Mouse (Mus musculus) MEL (cell line): ENCODE measurements at regions not wholly inside any gene's neighbourhood (a gene's known extent, or its start where the extent isn't known, plus 50 kb on each side); places are given as distances from the start of the nearest gene placed in this dataset.

Source experiments
- CHD2 ChIP-seq: IDR thresholded peaks from 2 replicates; pipeline ENCODE4 v1.6.1; 2011; ENCODE audit warnings: low read length, improper control_type of control experiment
- CTCF ChIP-seq, 3 experiments: IDR thresholded peaks in 2 of 3; conservative IDR thresholded peaks in 1 of 3; 2 replicates each; pipeline ENCODE4 v1.5.1; 2011 to 2012; ENCODE audit warnings: low read length in 3 of 3, low read depth in 2 of 3, mild to moderate bottlenecking in 2 of 3, improper control_type of control experiment in 1 of 3, inconsistent platforms in 1 of 3, mixed read lengths in 1 of 3, moderate library complexity in 1 of 3; ENCODE audit not compliant: control insufficient read depth in 1 of 3, insufficient read depth in 1 of 3, poor library complexity in 1 of 3, severe bottlenecking in 1 of 3
- E2F4 ChIP-seq: IDR thresholded peaks from 2 replicates; pipeline ENCODE4 v1.6.1; 2011; ENCODE audit warnings: low read depth, low read length, improper control_type of control experiment, borderline replicate concordance
- EP300 ChIP-seq, 2 experiments: IDR thresholded peaks; 2 replicates each; pipeline ENCODE4 v1.6.1; 2011; ENCODE audit warnings: improper control_type of control experiment in 2 of 2, low read length in 2 of 2, low read depth in 1 of 2, mild to moderate bottlenecking in 1 of 2
- GABPA ChIP-seq: IDR thresholded peaks from 2 replicates; pipeline ENCODE4 v1.6.1; 2012; ENCODE audit warnings: low read depth, mild to moderate bottlenecking, inconsistent platforms, low read length, improper control_type of control experiment, moderate library complexity
- MAX ChIP-seq: IDR thresholded peaks from 2 replicates; pipeline ENCODE4 v1.6.1; 2011; ENCODE audit warnings: low read length, improper control_type of control experiment
- MYC ChIP-seq: IDR thresholded peaks from 2 replicates; pipeline ENCODE4 v1.6.1; 2011; ENCODE audit warnings: low read depth, mild to moderate bottlenecking, low read length, improper control_type of control experiment, moderate library complexity
- NELFE ChIP-seq: IDR thresholded peaks from 2 replicates; pipeline ENCODE4 v1.6.1; 2011; ENCODE audit warnings: low read depth, low read length, improper control_type of control experiment
- RAD21 ChIP-seq: IDR thresholded peaks from 2 replicates; pipeline ENCODE4 v1.6.1; 2011; ENCODE audit warnings: mild to moderate bottlenecking, low read depth, low read length, improper control_type of control experiment

- TF ChIP-seq CHD2 (no peak), EP300 (IDR thresholded peaks at IDR 0.05; ENCODE audit: low read depth in 1 of 2, low read length in 2 of 2) (no peak), MYC (no peak), CTCF (IDR thresholded peaks at IDR 0.05 in 2 of 3, conservative IDR thresholded peaks at IDR 0.05 in 1 of 3; ENCODE audit: control insufficient read depth in 1 of 3, insufficient read depth in 1 of 3, low read depth in 2 of 3, low read length in 3 of 3, poor library complexity in 1 of 3, severe bottlenecking in 1 of 3) (no peak), RAD21 (no peak), E2F4 (no peak), GABPA (no peak), NELFE (no peak), MAX (no peak)
These were observed 126.0 kb upstream of the Otx2 start for GRCm38 (mm10) chr14:48799442-48800099.
